Mouse (Mus musculus) liver, adult 2 months (tissue): Measurements from ENCODE around the gene Crip1.

Source experiments
- CTCF ChIP-seq: fragments of 200-500 bp; IDR thresholded peaks from 2 replicates; pipeline ENCODE4 v1.5.1; 2011; ENCODE audit warnings: low read depth, low read length, control low read depth
- POLR2A ChIP-seq: fragments of 200-500 bp; IDR thresholded peaks from 2 replicates; pipeline ENCODE4 v1.6.1; 2011; ENCODE audit warnings: low read length, control low read depth; ENCODE audit not compliant: insufficient read depth; ENCODE audit errors: extremely low read depth

GRCm38 (mm10) chr12:113114141-113114540 lies 32.0 kb upstream of the Crip1 start:
- TF ChIP-seq CTCF (no peak), POLR2A (no peak)
